Mouse (Mus musculus): ENCODE results near the gene B3gnt9. TPM values are rescaled to one million over a fixed set of nuclear protein-coding genes. Genes with fewer than 3 reads are reported as not detected.

B3gnt9 gene
- polyA plus RNA-seq, 1 experiment from 2014 or later = 25.9 TPM

DNA sequence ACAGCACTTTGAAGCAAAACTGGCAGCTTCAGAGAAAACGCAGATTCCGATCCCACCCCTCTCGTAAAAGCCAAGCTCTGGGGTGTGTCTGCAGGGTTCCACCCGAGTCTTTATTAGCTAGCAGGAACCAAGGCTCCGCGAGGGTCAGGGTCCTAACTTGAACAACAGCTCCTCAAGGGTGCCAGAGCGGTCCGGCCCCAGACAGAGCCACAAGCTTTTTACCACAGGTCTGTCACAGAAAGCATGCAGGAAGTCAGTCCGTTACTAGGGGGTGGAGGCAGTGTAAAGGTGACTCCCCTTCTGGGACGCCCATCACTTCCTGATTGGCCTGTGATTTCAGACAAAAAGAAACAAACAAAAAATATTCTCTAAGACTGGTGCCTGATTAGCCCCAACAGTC, 10.2 kb upstream of the B3gnt9 start:
- WGBS = 17% methylated on average over 10 of the region's 10 CpGs
- H3K27me3 ChIP-seq = peaks cover 89% of the 10 kb centered on the region
- H3K4me3 ChIP-seq = peak overlapping the region; percentile 69
- H3K4me1 ChIP-seq = peaks cover 32% of the 10 kb centered on the region
- no peak overlapping the region for H3K27ac ChIP-seq
- peak overlapping the region; percentile 86 for H3K4me2 ChIP-seq
- H3K9ac ChIP-seq = 0 out of 2 replicates have a peak overlapping the region, but pooled peaks have one; percentile 7
- no peak for ATAC-seq (ENCODE audit: insufficient number of reproducible peaks, insufficient read depth, low FRiP score, low TSS enrichment, low read depth)
- H3K9me3 ChIP-seq = no peaks in the 10 kb centered on the region
- H3K36me3 ChIP-seq = no peaks in the 10 kb centered on the region

DNA sequence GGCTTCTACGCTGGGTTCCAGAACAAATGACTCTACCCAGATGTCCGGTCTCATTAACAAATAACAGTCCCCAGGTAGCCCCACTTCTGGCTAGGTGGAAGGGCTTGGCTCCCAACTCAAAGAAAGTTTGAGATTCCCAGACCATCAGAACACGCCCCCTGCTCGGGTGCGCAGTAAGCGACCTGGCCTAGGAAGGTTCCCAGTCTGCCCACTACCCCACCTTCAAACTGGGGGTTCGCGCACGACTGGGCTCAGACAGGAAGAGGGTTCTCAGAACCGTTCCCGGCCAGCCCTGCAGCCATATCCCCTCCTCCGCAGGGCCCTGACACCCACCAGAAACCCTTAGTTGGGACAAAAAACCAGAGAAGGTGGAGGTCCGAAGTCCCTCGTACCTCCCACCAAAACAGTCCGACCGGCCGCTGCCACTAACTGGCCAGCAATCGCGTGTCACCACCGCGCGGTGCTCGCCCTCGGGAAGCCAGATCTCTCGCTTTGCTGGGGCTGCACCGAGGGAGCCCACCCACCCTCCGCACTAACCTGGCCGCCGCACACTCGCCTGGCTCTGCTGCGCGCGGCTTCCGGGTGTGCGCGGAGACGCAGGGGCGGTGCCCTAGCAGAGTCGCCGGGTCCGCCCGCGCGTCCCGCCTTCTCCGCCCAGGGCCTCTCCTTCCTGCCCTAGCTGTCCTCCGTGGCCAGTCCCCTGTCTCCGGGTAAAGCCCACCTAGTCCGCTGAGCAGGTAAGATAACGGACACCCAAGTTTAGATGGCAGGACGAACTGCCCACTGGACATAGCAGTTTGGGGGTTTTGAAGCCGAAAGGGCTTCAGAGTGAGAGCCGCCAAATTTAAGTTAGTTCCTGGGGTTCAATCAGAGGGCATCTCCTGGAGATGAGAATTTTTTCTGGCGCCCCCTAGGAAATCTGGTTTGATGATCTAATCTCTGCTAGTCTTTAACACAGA, 9.3 kb upstream of the B3gnt9 start, which contains the start of the genes Tradd and Fbxl8:
Gene Tradd (minus strand): TSS at position 586 of the 959 bp plus-strand sequence.
Gene Fbxl8 (plus strand): TSS at position 625 of the 959 bp plus-strand sequence.
- Histone ChIP-seq H3K9me3 (no peaks in the 10 kb centered on the region), H3K4me3 (peak within 1 kb of the TSS; percentile 69), H3K4me2 (peak within 1 kb of the TSS; percentile 86), H3K9ac (peak within 1 kb of the TSS; percentile 72), H3K27ac (no peak within 1 kb of the TSS), H3K4me1 (peaks cover 32% of the 10 kb centered on the region), H3K36me3 (no peaks in the 10 kb centered on the region), H3K27me3 (peaks cover 89% of the 10 kb centered on the region)
- WGBS = under 1% methylated on average over 54 of the region's 54 CpGs
- ATAC-seq (ENCODE audit: insufficient number of reproducible peaks, insufficient read depth, low FRiP score, low TSS enrichment, low read depth) = peak; percentile 37; the same call in 1 of the 2 replicates

DNA sequence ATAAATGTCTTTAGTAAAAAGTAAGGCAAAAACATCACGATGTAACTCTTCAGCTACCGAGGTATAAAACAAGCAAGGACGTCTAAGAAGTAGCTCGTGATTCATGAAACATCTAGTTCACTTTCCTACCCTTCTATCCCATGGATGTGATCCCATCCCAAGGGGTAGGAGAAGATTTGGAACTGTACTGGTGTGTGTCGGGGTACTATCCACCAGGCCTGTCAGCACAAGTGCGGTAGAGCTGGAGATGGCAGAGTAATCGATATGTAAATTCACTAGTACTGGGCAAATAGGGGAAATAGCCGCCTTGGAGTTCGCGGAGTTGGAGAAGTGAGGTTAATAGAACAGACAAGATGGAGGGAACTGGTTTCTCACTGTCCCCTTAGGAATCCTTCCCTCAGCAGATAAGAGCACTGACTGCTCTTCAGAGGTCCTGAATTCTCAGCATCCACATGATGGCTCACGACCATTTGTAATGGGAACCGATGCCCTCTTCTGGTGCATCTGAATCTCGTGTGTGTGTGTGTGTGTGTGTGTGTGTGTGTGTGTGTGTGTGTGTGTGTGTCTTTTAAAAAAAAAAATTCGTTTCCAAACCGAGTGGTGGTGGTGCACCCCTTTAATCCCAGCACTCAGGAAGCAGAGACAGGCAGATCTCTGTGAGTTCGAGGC, 8.4 kb upstream of the B3gnt9 start:
- WGBS = 37% methylated on average over 15 of the region's 16 CpGs
- Histone ChIP-seq H3K4me3 (peak overlapping the region; percentile 69), H3K4me2 (peak overlapping the region; percentile 86), H3K9me3 (no peaks in the 10 kb centered on the region), H3K27ac (no peak overlapping the region), H3K4me1 (peaks cover 32% of the 10 kb centered on the region), H3K27me3 (peaks cover 89% of the 10 kb centered on the region), H3K36me3 (no peaks in the 10 kb centered on the region), H3K9ac (no peak overlapping the region)
- no peak for ATAC-seq (ENCODE audit: insufficient number of reproducible peaks, insufficient read depth, low FRiP score, low TSS enrichment, low read depth)

DNA sequence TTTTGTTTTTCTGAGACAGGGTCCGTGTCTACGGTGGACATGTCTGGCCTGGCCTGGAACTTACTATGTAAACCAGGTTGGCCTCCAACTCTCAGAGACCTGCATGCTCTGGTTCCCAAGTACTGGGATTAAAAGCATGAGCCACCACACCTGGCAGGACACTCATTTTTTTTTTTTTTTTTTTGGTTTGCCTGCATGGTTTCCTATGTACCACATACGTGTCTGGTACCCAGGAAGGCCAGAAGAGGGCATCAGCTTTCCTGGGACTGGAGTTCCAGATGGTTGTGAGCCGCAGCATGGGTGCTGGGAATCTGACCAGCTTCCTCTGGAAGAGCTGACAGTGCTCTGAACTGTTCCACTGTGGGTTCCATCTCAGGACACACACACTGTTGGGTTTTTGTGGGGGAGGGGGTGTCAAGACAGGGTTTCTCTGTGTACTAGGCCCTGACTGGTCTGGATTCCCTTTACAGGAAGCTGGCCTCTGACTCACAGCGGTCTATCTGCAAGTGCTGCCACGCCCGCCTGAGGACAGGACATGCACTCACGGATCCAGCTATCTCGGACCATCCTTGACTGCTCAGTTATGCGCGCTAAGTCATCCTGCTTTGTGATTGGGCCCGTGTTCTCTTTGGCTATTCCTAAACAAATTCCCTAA, 6.5 kb upstream of the B3gnt9 start:
- H3K9me3 ChIP-seq = no peaks in the 10 kb centered on the region
- H3K4me3 ChIP-seq = no peak overlapping the region
- no peak overlapping the region for H3K4me2 ChIP-seq
- H3K27ac ChIP-seq = no peak overlapping the region
- no peaks in the 10 kb centered on the region for H3K36me3 ChIP-seq
- peaks cover 25% of the 10 kb centered on the region for H3K4me1 ChIP-seq
- WGBS = 83% methylated on average over 12 of the region's 12 CpGs
- H3K9ac ChIP-seq = no peak overlapping the region
- ATAC-seq (ENCODE audit: insufficient number of reproducible peaks, insufficient read depth, low FRiP score, low TSS enrichment, low read depth) = no peak
- H3K27me3 ChIP-seq = peaks cover 87% of the 10 kb centered on the region

DNA sequence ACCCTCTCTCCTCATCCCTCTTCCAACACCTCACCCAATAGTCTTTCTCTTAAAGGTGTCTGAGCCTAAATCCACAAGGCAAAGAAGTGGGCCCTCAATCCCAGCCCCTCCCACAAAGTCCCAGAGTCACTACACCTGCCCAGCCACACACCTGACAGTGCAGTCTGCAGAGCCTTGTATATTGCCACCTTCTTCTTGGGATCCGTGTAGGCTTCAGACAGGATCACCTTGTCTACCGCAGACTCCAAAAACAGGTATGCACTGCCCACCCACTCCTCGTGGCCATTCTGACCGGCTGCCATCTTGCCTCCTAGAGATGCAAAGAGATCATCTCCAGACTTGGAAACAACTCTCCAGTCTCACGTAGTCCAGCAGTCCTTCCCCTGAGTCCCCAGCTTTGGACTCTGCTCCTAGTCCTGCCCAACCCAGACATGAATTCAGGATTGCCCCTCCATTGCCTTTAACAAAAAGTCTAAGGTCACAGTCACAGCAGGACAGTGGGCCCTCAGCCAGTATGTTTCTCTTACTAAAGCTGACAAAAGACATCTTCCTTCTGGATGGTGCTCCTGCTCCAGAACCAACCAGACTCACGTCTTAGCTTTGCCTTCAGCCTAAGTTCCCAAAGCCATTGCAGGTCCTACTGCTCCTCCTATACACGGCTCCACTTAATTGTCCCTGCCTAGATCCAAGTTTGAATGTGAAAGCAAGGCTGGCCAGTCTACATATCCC, 5.6 kb upstream of the B3gnt9 start:
- WGBS = 63% methylated on average over 7 of the region's 7 CpGs
- H3K27me3 ChIP-seq = peaks cover 87% of the 10 kb centered on the region

DNA sequence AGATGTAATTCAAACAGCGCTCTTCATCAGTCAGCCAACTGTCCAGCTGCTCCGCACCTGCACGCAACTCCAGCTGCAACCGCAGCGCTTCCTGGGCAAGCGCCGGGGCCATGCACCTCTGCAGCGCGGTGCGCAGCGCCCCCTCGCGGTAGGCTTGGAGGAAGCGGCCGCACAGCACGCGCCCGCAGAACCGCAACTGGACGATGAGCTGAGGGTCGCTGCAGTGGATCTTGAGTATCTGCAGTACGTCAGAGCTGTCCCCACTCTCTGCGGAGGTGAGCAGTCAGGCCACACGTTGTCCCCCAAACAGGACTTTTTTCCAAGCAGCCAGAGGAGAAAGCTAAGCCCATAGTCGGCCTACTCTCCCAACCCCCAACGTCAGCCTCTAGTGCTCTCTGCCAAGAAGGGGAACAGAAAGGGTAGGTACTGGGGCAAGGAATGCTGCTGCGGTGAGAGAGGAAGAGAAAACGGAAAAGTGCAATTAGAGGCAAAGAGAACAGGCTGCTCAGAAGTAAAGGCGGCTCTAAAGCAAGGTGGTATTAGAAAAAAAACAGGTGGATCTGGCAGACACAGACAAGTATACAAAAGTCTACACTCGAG, 4.9 kb upstream of the B3gnt9 start:
- WGBS = 3% methylated on average over 30 of the region's 30 CpGs
- Histone ChIP-seq H3K9ac (peak overlapping the region; percentile 27), H3K27ac (no peak overlapping the region), H3K4me3 (peak overlapping the region; percentile 38), H3K9me3 (no peaks in the 10 kb centered on the region), H3K4me1 (peaks cover 30% of the 10 kb centered on the region), H3K4me2 (peak overlapping the region; percentile 68), H3K27me3 (peaks cover 80% of the 10 kb centered on the region), H3K36me3 (no peaks in the 10 kb centered on the region)
- ATAC-seq (ENCODE audit: insufficient number of reproducible peaks, insufficient read depth, low FRiP score, low TSS enrichment, low read depth) = 0 out of 2 replicates have a peak, but pooled peaks have one; percentile 11

More for the DNA sequence above, 5.6 kb upstream of the B3gnt9 start:
- ATAC-seq (ENCODE audit: insufficient number of reproducible peaks, insufficient read depth, low FRiP score, low TSS enrichment, low read depth) = no peak
- Histone ChIP-seq H3K4me3 (no peak overlapping the region), H3K9me3 (no peaks in the 10 kb centered on the region), H3K4me1 (peaks cover 28% of the 10 kb centered on the region), H3K36me3 (no peaks in the 10 kb centered on the region), H3K9ac (no peak overlapping the region), H3K27ac (no peak overlapping the region), H3K4me2 (peak overlapping the region; percentile 68; the same call in 1 of the 2 replicates)

DNA sequence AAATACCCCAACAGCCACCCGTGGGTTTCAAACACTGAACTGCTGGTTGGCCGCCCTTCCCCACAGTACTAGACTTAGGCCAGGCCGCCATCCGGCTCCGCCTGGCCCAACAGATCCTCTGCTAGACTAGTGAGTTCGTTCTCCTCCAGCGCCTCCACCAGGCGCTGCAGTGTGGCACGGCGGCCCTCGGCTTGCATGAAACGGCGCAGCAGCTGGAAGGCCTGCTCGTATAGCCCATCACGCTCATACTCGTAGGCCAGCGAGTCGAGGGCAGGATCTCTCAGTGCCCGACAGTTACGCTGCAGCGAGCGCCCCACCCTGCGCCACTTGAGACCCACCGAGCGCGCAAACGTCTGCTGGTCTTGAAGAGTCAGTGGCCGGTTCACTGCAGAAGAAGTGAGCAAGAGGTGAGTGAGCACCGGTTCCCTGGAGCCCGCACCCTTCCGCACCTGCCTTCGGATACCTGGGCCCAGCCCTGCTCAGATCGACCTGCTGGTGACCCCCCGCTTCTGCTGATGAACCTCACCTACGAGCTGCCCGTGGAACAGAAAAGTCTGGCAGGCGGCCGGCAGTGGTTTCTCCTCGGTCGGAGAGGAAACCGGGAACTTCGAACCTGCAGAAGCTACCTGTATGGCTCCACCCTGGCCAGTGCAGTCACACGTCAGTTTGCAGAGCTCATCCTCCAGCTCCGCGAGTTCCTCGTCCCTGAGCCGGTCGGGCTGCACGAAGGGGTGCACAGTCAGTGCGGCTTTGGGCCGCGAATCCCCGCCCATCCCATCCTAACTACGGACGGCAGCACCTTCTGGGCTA, 4.2 kb upstream of the B3gnt9 start:
- Histone ChIP-seq H3K27ac (no peak overlapping the region), H3K4me3 (peak overlapping the region; percentile 38), H3K9me3 (no peaks in the 10 kb centered on the region), H3K36me3 (no peaks in the 10 kb centered on the region), H3K27me3 (peaks cover 79% of the 10 kb centered on the region), H3K4me2 (peak overlapping the region; percentile 68), H3K9ac (peak overlapping the region; percentile 27), H3K4me1 (peaks cover 30% of the 10 kb centered on the region)
- 1% methylated on average over 55 of the region's 55 CpGs for WGBS
- 0 out of 2 replicates have a peak, but pooled peaks have one; percentile 2 for ATAC-seq (ENCODE audit: insufficient number of reproducible peaks, insufficient read depth, low FRiP score, low TSS enrichment, low read depth)

DNA sequence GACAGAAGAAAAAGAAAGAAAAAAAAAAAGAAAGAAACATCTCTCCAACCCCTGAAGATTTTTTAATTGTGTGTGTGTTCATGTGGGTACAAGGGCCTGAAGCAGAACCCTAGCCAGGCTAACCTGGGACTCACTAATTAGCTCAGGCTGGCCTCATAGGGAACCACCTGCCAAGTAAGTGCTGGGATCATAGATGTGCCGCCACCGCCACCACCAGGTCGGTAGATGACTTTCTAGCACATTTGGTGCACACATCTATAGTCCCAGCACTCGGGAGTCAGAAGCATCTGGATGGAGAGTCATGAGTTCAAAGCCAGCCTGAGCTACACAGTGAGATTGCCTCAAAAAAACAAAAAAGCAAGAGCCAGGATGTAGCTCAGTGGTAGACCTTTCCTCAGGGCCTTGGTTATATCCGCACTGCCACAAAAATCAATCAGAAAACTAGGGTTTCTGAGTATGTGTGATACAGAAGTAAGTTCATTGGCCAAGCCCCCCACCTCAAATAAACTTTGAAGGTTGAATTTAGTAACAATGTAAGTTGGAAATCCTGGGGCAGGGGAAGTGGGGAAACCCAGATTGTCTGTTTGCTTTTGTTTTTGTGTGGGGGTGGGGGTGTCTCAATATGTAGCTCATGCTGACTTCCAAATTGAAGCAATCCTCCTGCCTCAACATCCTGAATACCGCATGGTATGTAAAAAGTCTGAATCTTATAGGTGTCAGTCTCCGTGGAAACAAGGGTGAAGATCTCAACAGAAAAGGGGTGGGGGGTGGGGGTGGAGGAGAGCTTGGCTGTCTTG, 2.6 kb upstream of the B3gnt9 start:
- Histone ChIP-seq H3K4me2 (no peak overlapping the region), H3K4me1 (peaks cover 39% of the 10 kb centered on the region), H3K27ac (no peak overlapping the region), H3K9me3 (no peaks in the 10 kb centered on the region), H3K4me3 (no peak overlapping the region), H3K9ac (no peak overlapping the region), H3K27me3 (peaks cover 64% of the 10 kb centered on the region), H3K36me3 (peaks cover 11% of the 10 kb centered on the region)
- 68% methylated on average over 7 of the region's 7 CpGs for WGBS
- no peak for ATAC-seq (ENCODE audit: insufficient number of reproducible peaks, insufficient read depth, low FRiP score, low TSS enrichment, low read depth)

DNA sequence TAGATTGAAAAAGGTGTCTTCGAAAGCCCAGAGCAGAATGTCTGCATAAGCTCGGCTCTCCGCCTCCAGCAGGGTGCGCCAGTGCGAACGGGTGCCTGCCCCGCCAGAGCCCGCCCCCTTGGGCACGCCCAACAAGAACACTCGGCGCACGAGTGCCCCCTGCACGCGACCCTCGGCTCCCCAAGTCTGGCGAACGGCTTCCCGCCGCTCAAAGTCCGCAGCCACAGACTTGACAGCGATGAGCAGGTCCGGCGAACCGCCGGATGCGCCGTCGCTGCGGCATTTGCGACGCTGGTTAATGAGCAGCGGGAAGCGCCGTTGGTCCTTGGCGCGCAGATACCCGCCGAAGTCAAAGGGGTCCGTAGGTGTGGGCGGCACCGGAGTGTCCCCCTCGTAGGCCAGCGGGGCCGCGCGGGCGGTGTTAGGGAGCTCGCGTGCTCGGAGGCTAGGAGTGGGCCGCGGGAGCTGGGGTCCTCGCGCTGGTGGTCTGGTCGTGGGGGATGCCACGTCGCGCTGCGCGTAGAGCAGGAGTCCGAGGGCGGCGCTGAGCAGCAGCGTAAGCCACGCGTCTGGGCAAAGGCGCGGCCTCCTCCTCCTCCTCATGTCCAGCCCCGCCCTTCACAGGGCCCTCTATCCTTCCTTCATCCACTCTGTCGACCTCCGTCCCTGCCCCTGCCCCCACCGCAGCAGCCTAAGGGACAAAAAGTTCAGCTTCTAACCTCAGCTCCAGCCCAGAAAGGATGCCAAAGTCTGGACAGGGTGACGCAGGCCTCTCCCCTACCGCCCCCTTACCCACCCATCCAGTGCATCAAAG, 594 bp downstream of the B3gnt9 start:
- peaks cover 41% of the 10 kb centered on the region for H3K36me3 ChIP-seq
- peak overlapping the region; percentile 86 for H3K9ac ChIP-seq
- H3K4me3 ChIP-seq = peak overlapping the region; percentile 73
- H3K27ac ChIP-seq = peak overlapping the region; percentile 91
- ATAC-seq (ENCODE audit: insufficient number of reproducible peaks, insufficient read depth, low FRiP score, low TSS enrichment, low read depth) = peak; percentile 81
- H3K9me3 ChIP-seq = no peaks in the 10 kb centered on the region
- peaks cover 31% of the 10 kb centered on the region for H3K4me1 ChIP-seq
- peak overlapping the region; percentile 90 for H3K4me2 ChIP-seq
- WGBS = under 1% methylated on average over 73 of the region's 74 CpGs
- H3K27me3 ChIP-seq = peaks cover 37% of the 10 kb centered on the region

All from embryonic facial prominence, embryonic 13.5 days (tissue).